Mouse (Mus musculus): Measurements from ENCODE around the gene Ube2q1. TPM values are rescaled to one million over a fixed set of nuclear protein-coding genes. Genes with fewer than 3 reads are reported as not detected.

Ube2q1 gene
- polyA plus RNA-seq (2014; fragmentation: Illumina TruSeq; extraction: RNeasy Lipid Tissue Mini Kit (QIAGEN cat#74804); ENCODE audit: low read depth, low replicate concordance), result 38.6 TPM

GRCm38 (mm10) chr3:89772968-89773709, at the start of gene Ube2q1:
Gene Ube2q1 (plus strand): TSS chr3:89773616.

GRCm38 (mm10) chr3:89764119-89764724, 9.2 kb upstream of the Ube2q1 start, which contains the start of gene Chrnb2:
Gene Chrnb2 (minus strand): TSS chr3:89764632.

DNA sequence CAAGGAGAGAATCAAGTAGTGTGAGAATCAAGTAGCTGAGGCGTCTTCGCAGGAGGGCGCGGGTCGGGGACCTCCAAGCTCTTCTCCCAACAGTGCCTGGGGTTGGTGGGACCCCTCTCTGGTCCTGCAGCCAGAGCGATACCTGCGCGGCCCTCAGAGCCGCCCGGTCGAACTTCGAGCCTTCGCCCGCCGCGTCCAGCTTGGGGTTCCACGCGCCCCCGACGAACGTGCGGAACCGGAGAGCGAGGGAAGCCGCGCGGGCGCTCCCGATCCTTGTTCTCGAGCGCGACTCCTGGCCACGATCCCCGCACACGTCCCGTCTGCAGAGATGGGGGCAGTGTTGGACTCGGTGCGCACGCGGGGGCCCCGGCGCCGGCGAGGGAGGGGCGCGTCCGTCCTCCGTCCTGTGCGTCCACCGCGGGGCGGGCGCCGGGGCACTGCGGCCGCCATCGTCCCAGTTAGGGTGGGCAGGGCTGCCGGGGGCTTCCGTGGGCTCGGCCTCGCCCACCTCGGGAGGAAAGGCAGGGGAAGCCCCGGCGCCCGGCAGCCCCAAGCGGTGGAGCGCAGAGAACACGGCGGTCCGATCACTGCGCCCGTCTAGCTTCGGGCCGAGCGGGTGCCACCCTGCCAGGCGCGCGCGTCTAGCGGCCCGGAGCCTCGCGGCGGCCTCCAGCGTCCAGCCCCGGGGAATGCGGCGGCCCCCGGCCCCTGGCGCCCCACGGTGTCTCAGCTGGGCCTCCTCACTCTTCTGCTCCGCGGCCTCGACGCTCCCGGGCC, 57.6 kb downstream of the Ube2q1 start, which contains the start of gene She:
She (plus strand) TSS at position 556 of the 777 bp plus-strand sequence.

Other genes with a start within 250 kb of the Ube2q1 start
- 12.4 TPM for gene Adar, start 58.6 kb upstream of the Ube2q1 start, polyA plus RNA-seq (2014; fragmentation: Illumina TruSeq; extraction: RNeasy Lipid Tissue Mini Kit (QIAGEN cat#74804); ENCODE audit: low read depth, low replicate concordance)
- 0.21 TPM for gene Chrnb2, start 9.0 kb upstream of the Ube2q1 start, polyA plus RNA-seq (2014; fragmentation: Illumina TruSeq; extraction: RNeasy Lipid Tissue Mini Kit (QIAGEN cat#74804); ENCODE audit: low read depth, low replicate concordance)
- 8.7 TPM for gene She, start 57.8 kb downstream of the Ube2q1 start, polyA plus RNA-seq (2014; fragmentation: Illumina TruSeq; extraction: RNeasy Lipid Tissue Mini Kit (QIAGEN cat#74804); ENCODE audit: low read depth, low replicate concordance)
- 2.0 TPM for gene Il6ra, start 139.6 kb downstream of the Ube2q1 start, polyA plus RNA-seq (2014; fragmentation: Illumina TruSeq; extraction: RNeasy Lipid Tissue Mini Kit (QIAGEN cat#74804); ENCODE audit: low read depth, low replicate concordance)
- gene Atp8b2, start 189.9 kb downstream of the Ube2q1 start, polyA plus RNA-seq (2014; fragmentation: Illumina TruSeq; extraction: RNeasy Lipid Tissue Mini Kit (QIAGEN cat#74804); ENCODE audit: low read depth, low replicate concordance), result 15.7 TPM
- 41.9 TPM for gene Hax1, start 225.2 kb downstream of the Ube2q1 start, polyA plus RNA-seq (2014; fragmentation: Illumina TruSeq; extraction: RNeasy Lipid Tissue Mini Kit (QIAGEN cat#74804); ENCODE audit: low read depth, low replicate concordance)

All from heart, adult 10 weeks (tissue).